Mouse (Mus musculus) R1 (cell line): ENCODE data around the gene H3f3b.
A peak's percentile ranks its signal among the peaks of the same experiment; 100 is the strongest.
"Not testable (repeated sequence)": the region's sequence is repeated elsewhere in the genome, so short reads cannot be mapped to it uniquely, and the experiment has no call there.

Experiments
- DNase-seq: peaks from one replicate; pipeline ENCODE4 v3.0.0-alpha.2; 2018; ENCODE audit warnings: low read depth, low spot score

The H3f3b gene

DNA sequence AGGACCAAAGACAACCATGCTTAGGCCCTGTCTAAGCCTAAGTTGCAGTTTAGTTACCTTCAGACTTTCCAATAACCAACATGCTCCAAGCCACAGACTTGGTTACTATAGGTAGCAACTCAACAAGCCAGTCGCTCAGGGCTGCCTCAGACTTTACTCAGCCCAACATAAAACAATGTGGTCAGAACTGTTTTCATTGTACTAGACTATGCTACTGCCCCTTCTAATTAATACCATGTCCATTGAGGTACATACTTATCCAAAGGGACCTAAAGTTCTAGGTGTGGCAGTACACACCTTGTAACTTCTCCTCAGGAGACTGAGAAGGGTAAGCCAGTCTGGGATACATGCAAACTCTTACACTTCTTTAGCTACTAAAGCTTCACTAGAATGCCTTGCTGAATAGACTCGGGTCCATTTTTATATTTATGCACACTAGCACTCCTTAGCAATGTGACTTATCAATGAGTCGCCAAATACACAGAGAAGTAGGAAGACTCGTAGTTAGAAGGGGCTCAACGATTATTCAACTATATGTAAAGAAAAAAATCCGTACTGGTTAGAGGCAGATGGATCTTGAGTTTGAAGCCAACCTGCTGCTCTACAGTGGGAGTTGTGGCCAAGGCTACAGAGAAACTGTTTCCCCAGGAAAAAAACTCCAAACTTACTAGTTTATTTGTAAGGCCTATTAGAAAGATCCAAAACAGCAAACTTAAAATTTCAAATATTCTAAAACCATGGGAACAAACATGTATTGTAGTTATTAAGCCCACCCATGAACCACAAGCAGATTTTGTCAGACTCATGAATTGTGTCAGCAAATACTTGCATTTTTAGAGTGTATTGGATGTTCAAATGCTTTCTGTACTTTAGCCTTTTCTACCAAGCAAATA is 6.2 kb downstream of the H3f3b start:
- no peak for DNase-seq

DNA sequence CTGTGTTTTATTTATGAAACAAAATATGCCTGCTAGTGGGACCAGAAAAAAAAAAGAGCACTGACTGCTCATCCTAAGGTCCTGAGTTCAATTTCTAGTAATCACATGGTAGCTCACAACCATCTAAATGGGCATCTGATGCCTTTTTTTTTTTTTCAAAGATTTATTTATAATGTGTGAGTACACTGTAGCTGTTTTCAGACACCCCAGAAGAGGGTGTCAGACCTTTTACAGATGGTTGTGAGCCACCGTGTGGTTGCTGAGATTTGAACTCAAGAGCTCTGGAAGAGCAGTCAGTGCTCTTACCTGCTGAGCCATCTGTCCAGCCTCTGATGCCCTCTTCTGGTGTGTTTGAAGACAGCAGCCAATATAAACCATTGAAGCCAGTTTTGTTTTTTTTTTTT is 7.2 kb downstream of the H3f3b start:
- DNase-seq = peak; percentile 57

DNA sequence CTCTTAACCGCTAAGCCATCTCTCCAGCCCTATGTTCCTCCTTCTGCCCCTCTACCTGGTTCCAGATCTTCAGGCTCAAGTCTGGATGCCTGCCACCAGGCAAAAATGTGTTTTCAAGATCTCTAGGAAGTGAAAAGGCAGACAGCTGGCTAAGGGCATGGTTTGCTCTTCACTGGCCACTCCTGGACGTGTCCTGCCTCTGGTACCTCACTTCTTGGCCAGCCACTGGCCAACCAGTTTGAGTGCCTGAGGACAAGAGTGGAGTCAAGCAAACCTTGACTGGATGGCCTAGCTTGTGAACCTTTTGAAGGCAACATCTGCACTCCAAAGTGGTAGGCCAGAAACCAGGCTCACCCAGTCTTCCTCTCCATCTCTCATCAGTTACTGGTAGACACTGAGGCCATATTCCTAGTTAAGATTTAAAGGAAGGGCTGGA is 7.8 kb downstream of the H3f3b start:
- DNase-seq = no peak

DNA sequence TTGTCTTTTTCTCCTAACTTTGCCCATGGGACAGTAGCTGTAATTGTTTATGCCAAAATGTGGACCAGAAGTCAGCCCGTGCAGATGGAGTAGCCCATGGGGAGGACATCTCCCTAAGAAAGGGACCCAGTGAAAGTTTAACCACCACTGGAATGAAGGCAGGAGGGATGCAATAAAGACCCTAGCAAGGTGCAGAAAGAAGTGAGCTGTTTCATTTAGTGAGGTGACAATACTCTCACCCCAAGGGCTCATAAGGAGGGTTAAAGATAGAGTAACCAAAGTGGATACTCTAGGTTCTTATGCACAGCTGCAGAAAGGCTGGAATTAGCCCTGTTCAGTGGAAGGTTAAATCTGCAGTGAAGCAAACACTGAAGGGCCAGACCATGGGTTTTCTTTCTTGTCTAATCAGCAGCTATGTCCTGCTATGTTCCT is 8.4 kb downstream of the H3f3b start:
- no peak for DNase-seq

DNA sequence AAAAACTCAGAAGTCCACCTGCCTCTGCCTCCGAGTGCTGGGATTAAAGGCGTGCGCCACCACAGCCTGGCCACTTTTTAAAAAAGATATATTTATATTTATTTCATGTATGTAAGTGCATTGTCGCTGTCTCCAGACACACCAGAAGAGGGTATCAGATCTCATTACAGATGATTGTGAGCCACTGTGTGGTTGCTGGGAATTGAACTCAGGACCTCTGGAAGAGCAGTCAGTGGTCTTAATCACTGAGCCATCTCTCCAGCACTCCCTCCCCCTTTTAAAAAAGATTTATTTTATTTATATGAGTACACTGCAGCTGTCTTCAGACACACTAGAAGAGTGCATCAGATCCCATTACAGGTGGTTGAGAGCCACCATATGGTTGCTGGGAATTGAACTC is 8.9 kb downstream of the H3f3b start:
- not testable (repeated sequence) for DNase-seq

DNA sequence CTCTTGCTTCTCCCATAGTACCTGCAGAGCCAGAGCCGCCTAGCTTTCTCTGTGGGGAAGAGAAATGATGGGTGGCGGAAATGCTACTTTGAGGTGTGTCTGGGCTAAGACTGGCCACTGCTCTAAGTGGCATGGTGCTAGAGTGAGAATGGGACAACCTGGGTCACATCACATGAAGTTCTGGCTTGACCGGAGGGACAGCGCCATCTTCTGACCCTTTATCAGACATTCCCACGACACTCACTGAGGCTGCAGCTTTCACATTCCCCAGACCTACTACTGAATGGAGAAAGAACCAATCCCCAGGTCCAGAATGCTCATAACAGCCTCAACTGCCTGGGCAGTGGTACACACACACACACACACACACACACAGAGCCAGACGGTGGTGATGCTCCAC is 9.7 kb downstream of the H3f3b start:
- DNase-seq = peak; percentile 92

DNA sequence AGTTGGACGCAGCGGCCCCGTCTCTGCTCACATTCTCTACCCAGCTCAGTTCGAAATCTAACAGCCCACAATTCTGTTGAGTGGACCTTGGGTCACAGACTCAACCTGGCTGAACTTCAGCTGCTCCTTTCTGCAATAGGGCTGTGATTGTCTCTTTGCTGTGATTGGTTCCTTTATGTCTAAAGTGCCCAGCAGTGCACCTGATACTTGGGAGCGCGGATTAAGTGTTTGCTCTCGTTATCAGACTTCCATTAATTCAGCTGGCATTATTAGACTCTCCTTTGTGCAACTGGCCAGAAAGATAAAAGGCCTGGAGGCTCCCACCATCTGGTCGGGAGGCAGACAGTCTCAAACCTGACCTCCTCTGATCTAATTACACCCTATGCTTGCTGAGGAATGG is 12.9 kb downstream of the H3f3b start:
- no peak for DNase-seq

DNA sequence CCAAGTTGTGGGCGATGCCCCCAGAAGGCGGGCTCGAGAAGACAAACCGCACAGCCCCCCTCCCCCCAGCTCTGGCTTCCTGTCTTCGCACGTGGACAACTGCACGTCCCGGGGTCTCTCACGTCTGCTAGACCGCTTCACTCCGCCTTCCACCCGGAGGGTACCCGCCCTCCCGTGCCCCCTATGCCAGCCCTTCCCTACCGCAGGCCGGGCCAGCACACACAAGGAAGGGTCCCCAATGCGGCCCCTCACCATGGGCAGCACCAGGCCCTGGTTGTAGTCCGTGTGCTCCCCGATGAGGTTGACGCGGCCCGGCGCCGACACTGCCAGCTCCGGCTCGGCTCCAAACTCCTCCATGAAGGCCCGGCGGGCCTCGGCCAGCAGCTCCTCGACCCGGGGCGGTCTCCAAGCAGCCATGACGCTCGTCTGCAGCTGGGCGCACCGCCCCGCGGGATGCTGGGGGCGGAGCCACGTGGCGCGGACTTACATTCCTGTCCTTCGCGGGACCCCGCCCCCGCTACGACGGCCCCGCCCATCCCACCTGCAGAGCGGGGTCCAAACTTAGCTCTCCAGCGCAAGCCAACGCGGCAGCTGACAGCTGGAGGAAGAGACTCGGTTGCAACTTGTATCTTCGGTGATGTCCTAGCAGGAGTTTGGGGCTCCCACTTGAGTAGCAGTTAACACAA is 15.4 kb downstream of the H3f3b start, which contains the start of gene Galk1:
TSS of gene Galk1 (minus strand) at position 458 of the 686 bp plus-strand sequence.
- DNase-seq = peak; percentile 95

DNA sequence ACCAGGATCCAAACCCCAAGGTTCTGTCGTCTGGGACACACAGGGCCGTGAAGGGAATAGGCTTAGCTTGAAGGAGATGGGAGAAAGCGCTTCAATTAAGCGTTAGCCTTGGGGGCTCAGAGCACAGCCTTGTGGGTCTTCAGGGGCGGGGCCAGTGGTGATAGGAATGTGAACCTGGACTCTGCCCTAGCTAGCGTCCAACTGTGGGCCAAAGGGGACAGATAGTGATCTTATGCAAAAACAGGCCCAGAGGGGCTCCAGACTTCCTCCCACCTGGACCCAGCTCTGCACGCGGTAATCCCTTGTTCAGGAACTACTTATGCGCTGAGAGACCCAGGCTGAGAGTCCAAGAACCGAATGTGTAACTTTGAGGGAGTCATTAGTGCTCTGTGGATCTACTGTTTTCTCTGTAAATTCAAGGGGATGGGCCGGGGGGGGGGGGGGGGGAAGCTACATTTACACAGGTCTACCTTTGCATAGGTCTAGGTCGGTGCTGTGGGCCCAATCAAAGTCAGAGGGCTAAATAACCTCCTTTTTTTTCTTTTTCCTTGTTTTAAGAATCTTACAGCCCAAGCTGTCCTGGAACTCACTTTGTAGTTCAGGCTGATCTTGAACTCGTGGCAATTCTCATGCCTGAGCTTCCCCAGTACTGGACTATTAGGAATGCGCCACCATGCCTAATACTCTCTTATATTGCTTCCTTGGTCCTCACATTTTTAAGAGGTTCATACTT is 16.1 kb downstream of the H3f3b start:
- DNase-seq = peak; percentile 61

DNA sequence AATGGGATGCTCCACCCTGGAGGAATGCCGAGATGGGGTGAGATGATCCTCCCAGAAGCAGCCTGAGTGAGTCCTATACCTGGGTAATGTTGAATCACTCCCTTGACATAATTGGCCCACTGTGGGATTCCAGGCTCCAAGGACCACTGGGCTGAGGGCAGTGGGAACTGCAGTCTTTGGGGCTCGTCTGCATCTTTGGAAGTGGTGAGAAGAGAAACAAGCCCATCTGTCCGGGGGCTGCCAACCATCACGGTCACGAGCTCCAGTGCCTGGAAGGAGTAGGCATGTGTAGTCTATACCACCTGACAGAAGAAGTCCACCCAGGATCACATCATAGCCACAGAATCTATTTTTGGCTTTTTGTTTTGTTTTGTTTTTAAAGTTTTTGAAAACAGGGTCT is 16.8 kb downstream of the H3f3b start:
- no peak for DNase-seq

DNA sequence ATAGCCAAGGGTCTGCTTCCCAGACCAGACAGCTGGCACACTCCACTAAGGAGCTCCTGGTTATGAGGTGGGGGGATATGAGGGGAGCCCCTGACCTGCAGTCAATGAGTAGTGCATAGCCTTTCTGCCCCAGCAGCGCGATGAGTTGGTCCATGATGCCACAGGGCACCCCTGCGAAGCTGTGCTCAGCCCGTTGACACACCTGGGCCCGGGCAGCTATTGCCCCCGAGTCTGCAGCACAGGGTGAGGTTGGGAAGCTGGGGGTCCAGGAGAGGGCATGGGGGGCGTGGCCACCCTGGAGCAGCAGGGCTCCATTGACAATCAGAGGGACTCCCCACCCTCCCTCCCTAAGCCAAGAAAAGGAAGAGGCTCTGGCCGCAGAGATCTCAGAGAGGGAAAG is 17.6 kb downstream of the H3f3b start:
- DNase-seq = no peak

DNA sequence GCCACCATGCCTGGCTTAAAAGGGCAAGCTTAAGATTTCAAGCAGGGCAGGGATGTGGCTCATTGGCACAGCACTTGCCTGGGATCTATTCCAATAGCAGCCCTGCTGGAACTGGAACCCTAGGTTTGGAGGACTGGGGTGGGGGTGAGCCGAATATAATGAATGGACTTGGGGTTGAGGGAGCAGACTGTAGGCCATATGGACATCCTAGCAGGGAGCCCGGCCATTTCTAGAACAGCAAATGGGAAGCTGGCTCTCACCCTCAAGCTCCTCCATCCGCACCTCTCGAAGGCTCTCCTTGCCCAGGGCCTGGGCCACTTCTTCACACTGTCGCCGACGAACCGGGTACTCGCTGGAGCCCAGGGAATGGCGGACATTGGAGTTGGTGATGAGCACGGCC is 18.1 kb downstream of the H3f3b start:
- DNase-seq = no peak

DNA sequence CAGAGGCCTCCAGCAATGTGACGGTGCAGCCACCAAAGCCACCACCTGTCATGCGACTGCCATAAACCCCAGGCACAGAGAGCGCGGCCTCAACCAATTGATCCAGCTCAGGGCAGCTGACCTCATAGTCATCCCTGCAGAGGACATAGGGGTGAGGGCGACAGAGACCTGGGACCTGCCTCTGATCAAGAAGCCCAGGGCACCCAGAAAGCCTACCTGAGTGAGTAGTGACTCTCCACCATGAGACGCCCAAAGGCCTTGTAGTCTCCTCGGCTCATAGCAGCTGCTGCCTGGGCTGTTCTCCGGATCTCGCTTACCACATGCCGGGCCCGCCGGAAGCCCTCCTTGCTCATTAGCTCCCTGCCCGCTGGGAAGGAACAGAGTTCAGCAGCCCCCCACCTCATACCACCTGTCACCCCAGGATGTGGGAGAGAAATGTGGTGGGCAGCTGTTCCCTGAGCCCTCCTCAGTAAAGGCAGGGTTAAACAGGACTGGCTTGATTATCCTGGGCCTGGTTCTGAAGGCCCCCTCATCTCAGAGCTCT is 18.9 kb downstream of the H3f3b start:
- no peak for DNase-seq

DNA sequence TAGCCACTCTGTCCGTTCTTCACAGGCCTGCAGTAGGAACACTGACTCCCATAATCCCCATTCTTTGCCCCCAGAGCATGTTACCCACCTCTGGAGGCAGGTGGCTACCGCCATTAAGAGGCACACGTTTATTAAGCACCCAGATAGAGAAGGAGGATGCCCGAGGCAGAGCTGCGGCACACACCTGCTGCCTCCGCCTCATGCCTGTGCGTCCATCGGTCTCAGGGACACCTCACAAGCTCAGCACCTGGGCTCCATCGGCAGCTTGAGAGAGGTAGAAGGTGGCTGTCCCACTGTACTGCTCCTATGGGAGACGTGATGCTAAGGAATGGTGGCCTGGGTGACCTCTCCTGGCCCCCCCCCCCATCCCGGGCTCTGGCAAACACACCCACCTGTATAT is 19.4 kb downstream of the H3f3b start:
- no peak for DNase-seq

DNA sequence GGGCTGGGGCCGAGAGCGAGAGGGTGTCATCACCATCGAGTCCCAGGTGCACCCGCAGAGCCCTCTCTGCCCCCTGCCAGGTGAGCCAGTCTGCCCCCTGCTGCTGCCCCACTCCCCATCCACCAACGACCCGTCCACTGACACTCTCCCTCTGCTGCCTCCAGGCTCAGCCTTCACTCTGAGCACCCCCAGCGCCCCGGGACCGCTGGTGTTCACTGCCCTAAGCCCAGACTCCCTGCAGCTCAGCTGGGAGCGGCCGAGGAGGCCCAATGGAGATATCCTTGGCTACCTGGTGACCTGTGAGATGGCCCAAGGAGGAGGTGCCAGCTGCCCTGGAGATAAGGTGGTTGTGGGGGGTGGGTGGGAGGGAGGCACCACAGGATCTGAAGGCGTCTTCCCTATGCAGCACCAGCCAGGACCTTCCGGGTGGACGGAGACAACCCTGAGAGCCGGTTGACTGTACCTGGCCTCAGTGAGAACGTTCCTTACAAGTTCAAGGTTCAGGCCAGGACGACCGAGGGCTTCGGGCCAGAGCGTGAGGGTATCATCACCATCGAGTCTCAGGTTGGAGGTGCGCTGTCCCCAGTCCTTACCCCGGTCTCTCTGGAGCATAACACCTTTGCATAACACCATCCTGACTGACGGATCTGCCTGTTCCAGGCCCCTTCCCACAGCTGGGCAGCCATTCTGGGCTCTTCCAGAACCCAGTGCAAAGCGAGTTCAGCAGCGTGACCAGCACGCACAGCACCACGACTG is 20.5 kb downstream of the H3f3b start:
- DNase-seq = no peak

DNA sequence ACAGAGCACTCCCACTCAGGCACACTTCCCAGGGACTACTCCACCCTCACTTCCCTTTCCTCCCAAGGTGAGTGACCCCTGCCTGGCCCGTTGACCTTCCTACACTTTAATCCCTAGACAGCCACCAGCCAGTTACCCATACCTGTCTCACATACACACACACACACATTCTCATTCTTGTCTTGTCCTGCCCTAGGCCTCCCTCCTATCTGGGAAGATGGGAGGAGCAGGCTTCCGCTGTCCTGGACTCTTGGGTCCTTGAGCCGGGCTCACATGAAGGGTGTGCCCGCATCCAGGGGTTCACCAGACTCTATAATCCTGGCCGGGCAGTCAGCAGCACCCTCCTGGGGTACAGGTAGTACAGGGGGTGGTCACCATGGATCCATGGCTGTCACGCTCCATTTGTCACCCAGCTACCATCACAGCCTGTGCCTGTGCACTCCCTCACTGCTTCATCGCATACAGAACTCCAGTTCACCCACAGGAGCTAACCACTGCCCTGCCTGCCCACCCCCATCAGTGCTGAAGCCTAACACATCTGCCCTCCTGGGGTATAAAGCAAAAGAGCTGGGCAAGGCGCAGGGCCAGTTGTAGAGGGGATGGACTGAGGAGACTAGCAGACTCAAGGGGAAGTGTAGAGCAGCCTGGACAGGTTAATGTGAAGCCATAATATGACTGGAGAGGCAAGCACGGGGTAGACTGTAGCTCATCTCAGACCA is 21.9 kb downstream of the H3f3b start:
- no peak for DNase-seq

DNA sequence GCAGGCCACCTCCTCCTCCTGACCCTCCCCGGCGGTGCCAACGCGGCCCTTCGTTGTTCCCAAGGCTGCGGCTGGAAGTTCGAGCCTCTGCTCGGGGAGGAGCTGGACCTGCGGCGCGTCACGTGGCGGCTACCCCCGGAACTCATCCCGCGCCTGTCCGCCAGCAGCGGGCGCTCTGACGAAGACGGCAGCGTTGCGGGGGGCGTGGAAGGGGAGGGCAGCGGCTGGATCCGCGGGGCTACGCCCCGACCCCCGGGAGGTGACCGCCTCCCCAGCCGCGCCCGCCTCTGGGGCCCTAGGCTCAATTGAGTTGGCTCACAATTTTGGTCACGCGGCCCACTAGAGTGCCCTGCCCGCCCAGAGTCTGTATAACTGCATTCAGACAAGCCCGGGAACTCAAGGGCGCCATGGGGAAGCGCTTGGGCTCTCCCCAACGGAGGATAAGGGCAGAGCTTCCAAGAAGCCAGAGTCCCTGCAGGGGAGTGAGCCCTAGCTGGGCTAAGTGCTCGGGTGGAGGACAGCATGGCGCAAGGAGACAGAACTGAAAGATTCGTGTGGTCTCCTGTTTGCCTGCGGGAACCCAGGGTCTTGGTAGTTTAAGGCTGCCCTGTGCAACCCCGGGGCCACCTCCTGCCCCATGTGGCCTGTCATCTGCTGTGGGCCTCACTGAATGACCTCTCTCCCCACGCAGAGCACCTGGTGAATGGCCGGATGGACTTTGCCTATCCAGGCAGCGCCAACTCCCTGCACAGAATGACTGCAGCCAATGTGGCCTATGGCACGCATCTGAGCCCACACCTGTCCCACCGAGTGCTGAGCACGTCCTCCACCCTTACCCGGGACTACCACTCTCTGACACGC is 22.7 kb downstream of the H3f3b start:
- peak; percentile 64 for DNase-seq

DNA sequence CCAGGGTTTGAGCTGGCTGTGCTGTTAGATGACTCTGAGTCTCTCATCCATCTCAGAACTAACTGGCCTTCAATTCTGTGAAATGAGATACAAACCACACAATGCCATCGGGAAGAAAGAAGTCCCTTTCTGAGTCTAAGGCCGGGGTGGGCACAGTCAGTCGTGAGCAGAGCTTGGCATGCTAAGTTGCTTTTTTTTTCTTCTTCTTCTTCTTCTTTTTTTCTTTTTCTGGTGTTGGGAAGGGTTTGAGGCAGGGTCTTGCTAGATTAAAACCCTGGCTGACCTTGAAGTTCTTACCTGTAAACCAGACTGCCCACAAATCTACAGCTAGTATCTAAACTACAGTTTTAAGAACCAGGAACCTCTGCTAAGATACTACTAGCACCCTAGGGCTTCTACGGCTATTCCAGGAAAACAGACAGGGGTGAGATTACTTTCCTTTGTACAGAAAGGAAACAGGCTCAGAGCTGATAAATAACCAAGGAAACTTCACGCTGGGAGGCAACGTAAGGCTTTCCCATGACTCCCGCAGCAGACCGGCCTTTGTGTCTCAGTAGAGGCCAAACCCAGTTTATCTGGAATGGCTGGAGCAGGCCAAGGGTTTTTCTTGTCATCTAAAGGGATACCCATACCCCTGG is 23.5 kb downstream of the H3f3b start:
- DNase-seq = no peak

DNA sequence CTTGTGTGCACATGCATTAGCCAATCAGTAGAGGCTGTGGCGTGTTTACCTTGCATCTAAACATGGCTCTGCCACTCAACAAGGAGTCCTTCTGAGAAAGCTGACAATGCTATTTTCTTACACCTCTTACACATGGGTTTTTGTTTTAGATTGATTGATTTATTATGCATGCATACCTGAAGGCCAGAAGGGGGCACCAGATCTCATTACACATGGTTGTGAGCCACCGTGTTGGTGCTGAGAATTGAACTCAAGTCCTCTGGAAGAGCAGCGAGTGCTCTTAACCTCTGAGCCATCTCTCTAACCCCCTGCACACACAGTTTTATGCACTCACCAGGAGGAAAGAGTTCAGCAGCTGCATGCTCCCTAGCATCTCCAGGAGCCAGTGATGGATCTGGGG is 24.9 kb downstream of the H3f3b start:
- peak; percentile 60 for DNase-seq
